Mouse (Mus musculus) intestine, embryonic 14.5 days (tissue): Measurements from ENCODE around the gene Peak1. TPM values are rescaled to one million over a fixed set of nuclear protein-coding genes. Genes with fewer than 3 reads are reported as not detected.
A peak's percentile ranks its signal among the peaks of the same experiment; 100 is the strongest.

Experiments used
- ATAC-seq: fragments of 200-750 bp; cut with Nextera tagmentation; replicated peaks from 2 replicates; pipeline ENCODE4 v1.8.0; 2017; ENCODE audit warnings: low read depth, moderate number of reproducible peaks, moderate TSS enrichment, moderate library complexity; ENCODE audit not compliant: low FRiP score, low TSS enrichment
- DNase-seq: peaks from one replicate; pipeline ENCODE4 v3.0.0-alpha.2; 2018; ENCODE audit warnings: low spot score
- H3K27ac ChIP-seq: fragments of 300-500 bp; sonication (generic); 2 replicates; pipeline ENCODE4 v1.5.1; 2014; ENCODE audit warnings: low read depth, mild to moderate bottlenecking, control low read depth
- H3K27me3 ChIP-seq: fragments of 300-500 bp; sonication (generic); replicated peaks from 2 replicates; pipeline ENCODE4 v1.6.1; 2014; ENCODE audit warnings: low read length, control low read depth; ENCODE audit not compliant: control insufficient read depth, insufficient read depth
- H3K36me3 ChIP-seq: fragments of 300-500 bp; sonication (generic); 2 replicates; pipeline ENCODE4 v1.6.1; 2014; ENCODE audit warnings: low read length, control low read depth; ENCODE audit not compliant: control insufficient read depth, insufficient read depth
- H3K4me1 ChIP-seq: fragments of 300-500 bp; sonication (generic); replicated peaks from 2 replicates; pipeline ENCODE4 v1.6.1; 2014; ENCODE audit warnings: low read length, control low read depth, mixed read lengths; ENCODE audit not compliant: control insufficient read depth, insufficient read depth
- H3K4me2 ChIP-seq: fragments of 300-500 bp; sonication (generic); 2 replicates; pipeline ENCODE4 v1.6.1; 2014; ENCODE audit warnings: low read length
- H3K4me3 ChIP-seq: fragments of 300-500 bp; sonication (generic); 2 replicates; pipeline ENCODE4 v1.5.1; 2014; ENCODE audit warnings: low read depth, low read length, control low read depth, mixed read lengths
- H3K9ac ChIP-seq: fragments of 300-500 bp; sonication (generic); 2 replicates; pipeline ENCODE4 v1.6.1; 2014; ENCODE audit warnings: mild to moderate bottlenecking, low read length
- H3K9me3 ChIP-seq: fragments of 300-500 bp; sonication (generic); 2 replicates; pipeline ENCODE4 v1.6.1; 2016; ENCODE audit warnings: low read length, control low read depth; ENCODE audit not compliant: control insufficient read depth
- WGBS: fragments of 180-500 bp; shearing (Covaris S2); extraction: QIAGEN DNeasy Blood & Tissue Kit; methylation state at CpG from one replicate; pipeline ENCODE4 v1.1.7; 2014; 5-methylcytosine and 5-hydroxymethylcytosine counted together
- polyA plus RNA-seq: library from polyadenylated mRNA; unstranded; fragments of >200 nt; fragmentation: Nextera tagmentation; extraction: Ambion mirVana; gene quantifications from 2 replicates; pipeline ENCODE4 v1.2.1, GENCODE M21; 2014

Peak1 gene
- polyA plus RNA-seq, 1 experiment from 2014 or later = 15.8 TPM

GRCm38 (mm10) chr9:56269101-56269500 is 148.8 kb downstream of the Peak1 start:
- WGBS = 82% methylated on average over 3 of the region's 3 CpGs

GRCm38 (mm10) chr9:56266200-56266815 is 151.6 kb downstream of the Peak1 start:
- Histone ChIP-seq H3K4me2 (no peak overlapping the region), H3K9ac (no peak overlapping the region), H3K4me3 (no peak overlapping the region), H3K9me3 (no peaks in the 10 kb centered on the region), H3K36me3 (no peaks in the 10 kb centered on the region), H3K27me3 (no peaks in the 10 kb centered on the region), H3K27ac (no peak overlapping the region), H3K4me1 (peaks cover 9% of the 10 kb centered on the region; the same call in 1 of the 2 replicates)
- 88% methylated on average over 7 of the region's 7 CpGs for WGBS
- ATAC-seq (no peak), DNase-seq (no peak)

More at GRCm38 (mm10) chr9:56269101-56269500, 148.8 kb downstream of the Peak1 start:
- Histone ChIP-seq H3K4me2 (no peak overlapping the region), H3K36me3 (no peaks in the 10 kb centered on the region), H3K27me3 (no peaks in the 10 kb centered on the region), H3K4me1 (peaks cover 9% of the 10 kb centered on the region; the same call in 1 of the 2 replicates), H3K4me3 (no peak overlapping the region), H3K9ac (no peak overlapping the region), H3K9me3 (no peaks in the 10 kb centered on the region), H3K27ac (no peak overlapping the region)
- ATAC-seq (no peak), DNase-seq (no peak)

GRCm38 (mm10) chr9:56265460-56266199 is 152.2 kb downstream of the Peak1 start:
- H3K36me3 ChIP-seq = no peaks in the 10 kb centered on the region
- ATAC-seq (no peak), DNase-seq (no peak)
- no peak overlapping the region for H3K27ac ChIP-seq
- H3K4me1 ChIP-seq = peaks cover 9% of the 10 kb centered on the region; the same call in 1 of the 2 replicates
- H3K9me3 ChIP-seq = peaks cover under 1% of the 10 kb centered on the region; the same call in 1 of the 2 replicates
- no peak overlapping the region for H3K9ac ChIP-seq
- H3K27me3 ChIP-seq = no peaks in the 10 kb centered on the region
- no peak overlapping the region for H3K4me2 ChIP-seq
- whole genome bisulfite sequencing = 68% methylated on average over 5 of the region's 5 CpGs
- no peak overlapping the region for H3K4me3 ChIP-seq

GRCm38 (mm10) chr9:56265022-56265360 is 152.9 kb downstream of the Peak1 start:
- 29% methylated on average over 8 of the region's 8 CpGs for WGBS
- Histone ChIP-seq H3K4me3 (no peak overlapping the region), H3K9ac (no peak overlapping the region), H3K9me3 (peaks cover 6% of the 10 kb centered on the region), H3K4me1 (peaks cover 9% of the 10 kb centered on the region; the same call in 1 of the 2 replicates), H3K36me3 (no peaks in the 10 kb centered on the region), H3K27me3 (no peaks in the 10 kb centered on the region), H3K4me2 (0 out of 2 replicates have a peak overlapping the region, but pooled peaks have one; percentile 16), H3K27ac (no peak overlapping the region)
- DNase-seq = no peak
- no peak for ATAC-seq

GRCm38 (mm10) chr9:56264308-56265021 is 153.4 kb downstream of the Peak1 start:
- Histone ChIP-seq H3K4me2 (0 out of 2 replicates have a peak overlapping the region, but pooled peaks have one; percentile 16), H3K4me3 (no peak overlapping the region), H3K9me3 (peaks cover 6% of the 10 kb centered on the region), H3K4me1 (peaks cover 9% of the 10 kb centered on the region; the same call in 1 of the 2 replicates), H3K36me3 (peaks cover 3% of the 10 kb centered on the region), H3K9ac (no peak overlapping the region), H3K27ac (no peak overlapping the region), H3K27me3 (no peaks in the 10 kb centered on the region)
- WGBS = 47% methylated on average over 7 of the region's 7 CpGs
- ATAC-seq (no peak), DNase-seq (peak; percentile 62)

GRCm38 (mm10) chr9:56263055-56263454 is 154.8 kb downstream of the Peak1 start:
- ATAC-seq = no peak
- Histone ChIP-seq H3K4me1 (peaks cover 9% of the 10 kb centered on the region; the same call in 1 of the 2 replicates), H3K27ac (no peak overlapping the region), H3K4me2 (no peak overlapping the region), H3K36me3 (peaks cover 14% of the 10 kb centered on the region), H3K9me3 (peaks cover 6% of the 10 kb centered on the region), H3K9ac (no peak overlapping the region), H3K4me3 (no peak overlapping the region), H3K27me3 (no peaks in the 10 kb centered on the region)
- 83% methylated on average over 1 of the region's 1 CpGs for WGBS
- DNase-seq = no peak

- Histone ChIP-seq H3K27me3 (no peaks in the 10 kb centered on the region), H3K4me2 (no peak overlapping the region), H3K4me1 (peaks cover 7% of the 10 kb centered on the region; the same call in 1 of the 2 replicates), H3K9me3 (peaks cover 6% of the 10 kb centered on the region), H3K4me3 (no peak overlapping the region), H3K9ac (no peak overlapping the region), H3K36me3 (peaks cover 22% of the 10 kb centered on the region), H3K27ac (no peak overlapping the region)
- WGBS = 90% methylated on average over 14 of the region's 14 CpGs
- ATAC-seq (no peak), DNase-seq (no peak)
Observed at GRCm38 (mm10) chr9:56260495-56261136, 157.3 kb downstream of the Peak1 start.

GRCm38 (mm10) chr9:56259790-56260494 is 157.9 kb downstream of the Peak1 start:
- Histone ChIP-seq H3K4me1 (0 out of 2 replicates have a peak, but pooled peaks cover 3% of the 10 kb centered on the region), H3K27me3 (no peaks in the 10 kb centered on the region), H3K27ac (no peak overlapping the region), H3K9ac (no peak overlapping the region), H3K4me3 (no peak overlapping the region), H3K4me2 (no peak overlapping the region), H3K9me3 (peaks cover 6% of the 10 kb centered on the region), H3K36me3 (peaks cover 22% of the 10 kb centered on the region)
- DNase-seq (no peak), ATAC-seq (no peak)
- 80% methylated on average over 22 of the region's 22 CpGs for WGBS
